Mouse (Mus musculus) heart, adult 2 months (tissue): ENCODE results near the gene A030003K21Rik.

Source experiments
- CTCF ChIP-seq: fragments of 200-600 bp; IDR thresholded peaks from 2 replicates; pipeline ENCODE4 v1.8.1; 2022; ENCODE audit warnings: antibody characterized with exemption, mild to moderate bottlenecking, moderate library complexity
- EP300 ChIP-seq: fragments of 200-500 bp; IDR thresholded peaks from 2 replicates; pipeline ENCODE4 v1.6.1; 2011; ENCODE audit warnings: low read depth, low read length, control low read depth; ENCODE audit not compliant: insufficient read depth
- POLR2A ChIP-seq: fragments of 200-500 bp; IDR thresholded peaks from 2 replicates; pipeline ENCODE4 v1.6.1; 2011; ENCODE audit warnings: mild to moderate bottlenecking, low read depth, low read length, control low read depth; ENCODE audit not compliant: insufficient read depth

- TF ChIP-seq POLR2A = no peak
- TF ChIP-seq CTCF = no peak
- no peak for TF ChIP-seq EP300
Measured at GRCm38 (mm10) chr1:82948601-82949000, 5.4 kb upstream of the A030003K21Rik start.
